Mouse (Mus musculus) spleen, adult 2 months (tissue): ENCODE data around the gene Prkcq.

ENCODE experiments used
- CTCF ChIP-seq: fragments of 200-500 bp; IDR thresholded peaks from 2 replicates; pipeline ENCODE4 v1.5.1; 2011; ENCODE audit warnings: mild to moderate bottlenecking, inconsistent platforms; ENCODE audit not compliant: insufficient read depth, insufficient read length, insufficient replicate concordance; ENCODE audit errors: extremely low read depth
- POLR2A ChIP-seq: fragments of 200-500 bp; IDR thresholded peaks from 2 replicates; pipeline ENCODE4 v1.6.1; 2011; ENCODE audit warnings: low read depth, low read length, inconsistent platforms

DNA sequence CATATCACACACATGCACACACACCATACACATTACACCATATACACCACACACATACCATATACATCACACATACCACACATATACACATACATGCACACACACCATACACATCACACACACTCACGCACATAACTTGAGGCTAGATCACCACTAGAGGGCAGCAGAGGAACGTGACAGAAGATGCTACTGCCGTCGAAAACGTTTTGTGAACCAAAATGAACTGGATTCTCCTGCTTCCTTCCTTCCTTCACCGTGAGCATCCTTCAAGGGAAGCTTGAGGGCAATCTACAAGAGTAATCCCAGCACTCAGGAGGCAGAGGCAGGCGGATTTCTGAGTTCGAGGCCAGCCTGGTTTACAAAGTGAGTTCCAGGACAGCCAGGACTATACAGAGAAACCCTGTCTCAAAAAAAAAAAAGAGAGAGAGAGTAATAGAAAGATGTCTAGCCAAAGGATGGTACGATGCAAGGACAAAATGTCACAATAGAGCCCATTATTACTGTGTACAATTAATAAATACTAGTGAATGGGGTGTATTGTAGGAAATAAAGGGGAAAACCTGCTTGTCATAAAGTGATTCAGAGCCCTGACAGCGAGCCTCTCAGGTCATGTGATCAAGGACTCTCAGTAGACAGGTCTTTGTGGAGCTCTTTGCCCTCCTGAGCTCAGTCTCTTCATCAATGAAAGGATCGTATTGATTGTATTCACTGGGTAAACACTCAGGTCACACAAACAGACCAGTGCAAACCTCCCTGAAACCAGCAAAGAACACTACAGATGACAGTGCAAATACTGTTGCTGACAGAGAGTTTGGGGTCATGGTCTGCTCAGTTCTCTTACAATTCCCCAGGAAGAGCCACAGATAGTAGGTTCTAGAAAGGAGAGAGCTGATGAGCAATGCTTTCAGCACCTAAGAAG is 159.9 kb downstream of the Prkcq start:
- TF ChIP-seq POLR2A: no peak
- TF ChIP-seq CTCF: peak; percentile 82; the same call in 1 of the 2 replicates
